Mouse (Mus musculus): ENCODE results near the gene Ei24. TPM values are rescaled to one million over a fixed set of nuclear protein-coding genes. Genes with fewer than 3 reads are reported as not detected.

Gene Ei24
- polyA plus RNA-seq, 2 experiments = 12.8 to 17.8 TPM

DNA sequence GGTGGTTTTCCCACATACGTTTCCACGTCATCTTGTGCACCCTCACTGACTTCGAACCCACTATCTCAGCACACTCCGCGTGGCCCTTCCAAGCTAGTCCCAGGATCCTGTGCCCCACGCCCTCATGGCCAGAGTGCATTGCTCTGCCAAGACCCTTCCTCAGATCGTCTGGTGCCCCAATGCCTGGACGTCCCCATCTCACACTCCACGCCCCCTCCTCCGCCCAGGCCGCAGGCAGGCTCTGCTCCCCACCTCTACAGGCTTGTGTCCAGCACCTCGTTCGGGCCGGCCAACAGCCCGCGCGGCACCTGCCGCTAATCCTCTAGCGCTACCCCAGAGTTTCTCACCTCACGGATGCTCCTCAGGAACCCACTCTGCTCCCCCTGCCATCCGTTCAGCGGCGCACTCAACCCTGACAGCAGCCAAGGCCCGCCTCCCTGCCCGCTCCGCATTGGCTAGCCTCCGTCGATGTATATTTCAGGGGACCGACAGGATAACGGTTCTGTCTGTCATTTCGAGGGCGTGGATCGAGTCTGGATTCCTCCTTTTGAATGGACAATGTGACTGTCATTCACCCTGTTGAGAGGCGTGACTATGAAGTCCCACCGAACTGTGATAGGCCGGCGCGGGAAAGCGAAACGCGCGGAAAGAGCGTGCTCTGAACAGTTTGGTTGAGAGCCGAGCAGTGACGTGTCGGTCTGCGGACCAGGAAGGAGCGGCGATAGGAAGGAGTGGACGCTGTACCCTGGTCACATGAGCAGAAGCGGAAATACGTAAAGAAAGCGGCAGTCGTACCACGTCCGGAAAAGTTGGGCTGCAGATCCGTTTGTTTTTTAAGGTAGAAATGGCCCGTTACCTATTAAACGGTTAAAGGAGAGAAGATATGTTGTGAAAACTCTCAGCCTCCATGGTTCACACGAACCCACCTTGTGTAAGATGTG is 29.7 kb downstream of the Ei24 start, which contains the start of gene Stt3a:
TSS of gene Stt3a (minus strand) at position 477 of the 941 bp plus-strand sequence.
- Histone ChIP-seq H3K9ac (replicated peaks) (peak within 1 kb of the TSS; percentile 90), H3K27ac (peak within 1 kb of the TSS; percentile 93), H3K4me2 (ENCODE audit: low read depth) (peak within 1 kb of the TSS; percentile 91), H3K36me3 (replicated peaks; ENCODE audit: control insufficient read depth, insufficient read depth, low read depth) (peaks cover 14% of the 10 kb centered on the region), H3K4me3 (ENCODE audit: insufficient read depth in 1 of 2, low read depth in 2 of 2, low read length in 2 of 2) (peak within 1 kb of the TSS; percentile 84 to 91), H3K9me3 (ENCODE audit: control insufficient read depth, low read length) (no peaks in the 10 kb centered on the region), H3K4me1 (replicated peaks; ENCODE audit: control insufficient read depth in 2 of 2, insufficient read depth in 2 of 2, low read length in 1 of 2) (peaks cover 10 to 16% of the 10 kb centered on the region in 2 experiments), H3K27me3 (ENCODE audit: control insufficient read depth, insufficient read depth, low read length) (no peaks in the 10 kb centered on the region)
- peak; percentile 98 for ATAC-seq (ENCODE audit: insufficient read depth)
- under 1% methylated on average over 60 of the region's 60 CpGs for WGBS (ENCODE audit: insufficient replicate concordance)
- peak; percentile 31; the same call in 1 of the 2 replicates for TF ChIP-seq EP300 (IDR thresholded peaks at IDR 0.05; ENCODE audit: low read depth)
- 0 out of 2 replicates have a peak, but pooled peaks have one; percentile 3 for TF ChIP-seq CTCF (IDR thresholded peaks at IDR 0.05; ENCODE audit: low read depth)
- peak; percentile 100 for DNase-seq (ENCODE audit: low read depth in 3 of 3, low spot score in 3 of 3)

DNA sequence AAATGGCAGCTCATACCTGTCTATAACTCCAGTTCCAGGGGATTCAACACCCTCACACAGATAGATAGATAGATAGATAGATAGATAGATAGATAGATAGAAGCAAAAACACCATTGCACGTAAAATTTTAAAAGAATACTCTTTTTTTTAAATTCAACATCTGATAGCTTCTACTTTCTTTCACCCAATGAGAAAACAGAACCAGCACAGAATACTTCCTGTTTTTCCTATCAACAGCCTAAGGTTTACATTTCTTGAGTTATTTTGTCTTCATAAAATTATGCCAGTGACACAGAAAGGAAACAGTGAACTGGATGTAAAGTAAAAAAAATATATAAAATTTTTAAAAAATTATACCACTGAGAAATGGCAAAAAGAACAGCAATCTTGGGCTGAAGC is 32.8 kb downstream of the Ei24 start:
- Histone ChIP-seq H3K4me3 (ENCODE audit: insufficient read depth in 1 of 2, low read depth in 2 of 2, low read length in 2 of 2) (no peak overlapping the region), H3K4me2 (ENCODE audit: low read depth) (no peak overlapping the region), H3K9ac (replicated peaks) (no peak overlapping the region), H3K36me3 (replicated peaks; ENCODE audit: control insufficient read depth, insufficient read depth, low read depth) (peaks cover 24% of the 10 kb centered on the region), H3K27ac (no peak overlapping the region), H3K27me3 (ENCODE audit: control insufficient read depth, insufficient read depth, low read length) (no peaks in the 10 kb centered on the region), H3K4me1 (replicated peaks; ENCODE audit: control insufficient read depth in 2 of 2, insufficient read depth in 2 of 2, low read length in 1 of 2) (peaks cover 10 to 16% of the 10 kb centered on the region in 2 experiments), H3K9me3 (ENCODE audit: control insufficient read depth, low read length) (no peaks in the 10 kb centered on the region)
- 76% methylated on average over 1 of the region's 1 CpGs for WGBS (ENCODE audit: insufficient replicate concordance)
- no peak for DNase-seq (ENCODE audit: low read depth in 3 of 3, low spot score in 3 of 3)
- no peak for ATAC-seq (ENCODE audit: insufficient read depth)
- no peak for TF ChIP-seq EP300 (IDR thresholded peaks at IDR 0.05; ENCODE audit: low read depth)
- TF ChIP-seq CTCF (IDR thresholded peaks at IDR 0.05; ENCODE audit: low read depth) = no peak

Other genes with a start within 250 kb of the Ei24 start
- gene Gm17689, start 214.8 kb downstream of the Ei24 start, polyA plus RNA-seq (2012; rRNA removed) = not detected in 2 replicates
- gene Gm17689, start 214.8 kb downstream of the Ei24 start, polyA plus RNA-seq (2014; fragmentation: Nextera tagmentation; extraction: Ambion mirVana) = not detected in 2 replicates
- not detected in 2 replicates for gene A630095E13Rik, start 154.0 kb downstream of the Ei24 start, polyA plus RNA-seq (2012; rRNA removed)
- gene A630095E13Rik, start 154.0 kb downstream of the Ei24 start, polyA plus RNA-seq (2014; fragmentation: Nextera tagmentation; extraction: Ambion mirVana) = not detected in 2 replicates
- gene Acrv1, start 104.2 kb downstream of the Ei24 start, polyA plus RNA-seq (2012; rRNA removed) = not detected in 2 replicates
- gene Acrv1, start 104.2 kb downstream of the Ei24 start, polyA plus RNA-seq (2014; fragmentation: Nextera tagmentation; extraction: Ambion mirVana) = not detected in 2 replicates
- gene Chek1, start 70.3 kb downstream of the Ei24 start, polyA plus RNA-seq (2012; rRNA removed) = 5.7 and 8.1 TPM in 2 replicates
- 19.7 and 26.9 TPM in 2 replicates for gene Chek1, start 70.3 kb downstream of the Ei24 start, polyA plus RNA-seq (2014; fragmentation: Nextera tagmentation; extraction: Ambion mirVana)
- 49.3 and 73.7 TPM in 2 replicates for gene Stt3a, start 29.7 kb downstream of the Ei24 start, polyA plus RNA-seq (2012; rRNA removed)
- 142 and 144 TPM in 2 replicates for gene Stt3a, start 29.7 kb downstream of the Ei24 start, polyA plus RNA-seq (2014; fragmentation: Nextera tagmentation; extraction: Ambion mirVana)
- gene Fez1, start 24.5 kb upstream of the Ei24 start, polyA plus RNA-seq (2012; rRNA removed) = 0.12 and 0.26 TPM in 2 replicates
- 0.28 TPM in 1 of 2 replicates, not detected in the other for gene Fez1, start 24.5 kb upstream of the Ei24 start, polyA plus RNA-seq (2014; fragmentation: Nextera tagmentation; extraction: Ambion mirVana)

Data from liver, embryonic 14.5 days (tissue).